23 mouse cellular contexts compared by ENCODE assay signal in genomic region chr2:117097305-117097704, GRCm38 (mm10). TPM values are rescaled to one million over a fixed set of nuclear protein-coding genes. Genes with fewer than 3 reads are reported as not detected.
DNase-seq lines count a peak whose midpoint lies in the region; ATAC-seq lines count a peak whose summit lies in the region.
"Had no signal": no experiment of that assay in that cellular context is flagged by ENCODE, and none has a peak within 500 bp of the region (broad histone marks: within the 10 kb centered on the region; RNA-seq: fewer than 3 reads in every experiment).

No protein-coding gene starts in this region.

- H3K9ac ChIP-seq in heart, embryonic 16.5 days (ENCODE audit: low read length), result no peak overlapping the region
- no peak overlapping the region for H3K9ac ChIP-seq in midbrain, embryonic 15.5 days
- H3K9ac ChIP-seq in intestine, embryonic 16.5 days (ENCODE audit: low read depth, low read length), result no peak overlapping the region
- H3K9ac ChIP-seq: embryonic facial prominence, embryonic 13.5 days; kidney, embryonic 15.5 days; limb, embryonic 13.5 days; midbrain, embryonic 12.5 days had no signal

- no peaks in the 10 kb centered on the region for H3K27me3 ChIP-seq in heart, embryonic 16.5 days (ENCODE audit: control insufficient read depth, insufficient read depth, low read length)
- H3K27me3 ChIP-seq in midbrain, embryonic 10.5 days (ENCODE audit: low read depth, poor library complexity, severe bottlenecking), result peaks cover 32% of the 10 kb centered on the region
- no peaks in the 10 kb centered on the region for H3K27me3 ChIP-seq in midbrain, embryonic 15.5 days (replicated peaks)
- H3K27me3 ChIP-seq in intestine, embryonic 16.5 days (replicated peaks; ENCODE audit: control insufficient read depth, insufficient read depth, low read length), result no peaks in the 10 kb centered on the region
- H3K27me3 ChIP-seq: CH12.LX; embryonic facial prominence, embryonic 13.5 days; limb, embryonic 13.5 days; midbrain, embryonic 12.5 days had no signal

- H3K4me1 ChIP-seq in heart, embryonic 16.5 days (ENCODE audit: control insufficient read depth, insufficient read depth, low read length), result peaks cover 42% of the 10 kb centered on the region
- H3K4me1 ChIP-seq in midbrain, embryonic 10.5 days, result peaks cover 7% of the 10 kb centered on the region
- no peaks in the 10 kb centered on the region for H3K4me1 ChIP-seq in midbrain, embryonic 15.5 days
- no peaks in the 10 kb centered on the region for H3K4me1 ChIP-seq in intestine, embryonic 16.5 days (ENCODE audit: control insufficient read depth, insufficient read depth, low read length)
- H3K4me1 ChIP-seq: midbrain, embryonic 12.5 days had no signal

- H3K36me3 ChIP-seq in heart, embryonic 16.5 days (ENCODE audit: control insufficient read depth, insufficient read depth), result no peaks in the 10 kb centered on the region
- H3K36me3 ChIP-seq in midbrain, embryonic 10.5 days, result no peaks in the 10 kb centered on the region
- no peaks in the 10 kb centered on the region for H3K36me3 ChIP-seq in midbrain, embryonic 15.5 days (replicated peaks)
- H3K36me3 ChIP-seq in intestine, embryonic 16.5 days (ENCODE audit: control insufficient read depth, insufficient read depth, low read length), result no peaks in the 10 kb centered on the region
- H3K36me3 ChIP-seq: embryonic facial prominence, embryonic 13.5 days; hindbrain, embryonic 10.5 days; kidney, embryonic 15.5 days; limb, embryonic 13.5 days; midbrain, embryonic 12.5 days had no signal

- H3K4me2 ChIP-seq in heart, embryonic 16.5 days (ENCODE audit: low read depth, low read length), result no peak overlapping the region
- no peak overlapping the region for H3K4me2 ChIP-seq in midbrain, embryonic 15.5 days
- H3K4me2 ChIP-seq in intestine, embryonic 16.5 days (ENCODE audit: low read depth, low read length), result no peak overlapping the region
- H3K4me2 ChIP-seq: embryonic facial prominence, embryonic 13.5 days; kidney, embryonic 15.5 days; limb, embryonic 13.5 days; midbrain, embryonic 12.5 days had no signal

- 40% methylated on average over 5 of the region's 5 CpGs for WGBS in heart, embryonic 16.5 days
- 68% methylated on average over 5 of the region's 5 CpGs for WGBS in midbrain, embryonic 10.5 days
- 74% methylated on average over 5 of the region's 5 CpGs for WGBS in midbrain, embryonic 15.5 days
- 55% methylated on average over 5 of the region's 5 CpGs for WGBS in intestine, embryonic 16.5 days

- H3K9me3 ChIP-seq in heart, embryonic 16.5 days (replicated peaks; ENCODE audit: control insufficient read depth, low read length), result no peaks in the 10 kb centered on the region
- H3K9me3 ChIP-seq in midbrain, embryonic 10.5 days (replicated peaks), result no peaks in the 10 kb centered on the region
- no peaks in the 10 kb centered on the region for H3K9me3 ChIP-seq in midbrain, embryonic 15.5 days
- no peaks in the 10 kb centered on the region for H3K9me3 ChIP-seq in intestine, embryonic 16.5 days (ENCODE audit: control insufficient read depth, low read length)
- H3K9me3 ChIP-seq: embryonic facial prominence, embryonic 13.5 days; hindbrain, embryonic 10.5 days; kidney, embryonic 15.5 days; limb, embryonic 13.5 days; midbrain, embryonic 12.5 days had no signal

- H3K4me3 ChIP-seq in heart, embryonic 16.5 days (ENCODE audit: low read length), result no peak overlapping the region
- no peak overlapping the region for H3K4me3 ChIP-seq in midbrain, embryonic 10.5 days
- no peak overlapping the region for H3K4me3 ChIP-seq in midbrain, embryonic 15.5 days
- no peak overlapping the region for H3K4me3 ChIP-seq in intestine, embryonic 16.5 days (ENCODE audit: low read length)
- H3K4me3 ChIP-seq: embryonic facial prominence, embryonic 13.5 days; gastrocnemius, adult 2 months; hindbrain, embryonic 10.5 days; kidney, embryonic 15.5 days; limb, embryonic 13.5 days; midbrain, embryonic 12.5 days had no signal

- DNase-seq in heart, postnatal 4 days, result no peak
- peak; percentile 9 for DNase-seq in midbrain, embryonic 10.5 days (ENCODE audit: low spot score)
- DNase-seq in lung, postnatal 36 days, result peak; percentile 40
- DNase-seq: adrenal gland, adult 2 months; B cell, adult 2 months; cerebellum, adult 18-20 months; cerebellum, postnatal 14 days; gastrocnemius, adult 2 months; kidney, adult 11 months; kidney, postnatal 4 days; thymus, adult 2 months had no signal

- ATAC-seq in heart, embryonic 16.5 days (replicated peaks; ENCODE audit: extremely low read depth, insufficient read depth, low FRiP score), result no peak
- ATAC-seq in midbrain, embryonic 15.5 days (replicated peaks), result no peak
- ATAC-seq in erythroblast, adult 5-6 weeks (replicated peaks; ENCODE audit: low FRiP score, poor library complexity, severe bottlenecking), result no peak
- ATAC-seq in intestine, embryonic 16.5 days, result no peak
- ATAC-seq: forebrain, embryonic 14.5 days; hindbrain, postnatal 0 days had no signal

- H3K27ac ChIP-seq in heart, embryonic 16.5 days (ENCODE audit: low read length), result peak overlapping the region; percentile 3
- no peak overlapping the region for H3K27ac ChIP-seq in midbrain, embryonic 10.5 days (replicated peaks)
- no peak overlapping the region for H3K27ac ChIP-seq in midbrain, embryonic 15.5 days
- no peak overlapping the region for H3K27ac ChIP-seq in intestine, embryonic 16.5 days (ENCODE audit: low read length)
- H3K27ac ChIP-seq: embryonic facial prominence, embryonic 13.5 days; gastrocnemius, adult 2 months; hindbrain, embryonic 10.5 days; hindbrain, postnatal 0 days; kidney, embryonic 15.5 days; limb, embryonic 13.5 days; midbrain, embryonic 12.5 days had no signal

RNA-seq across cellular contexts. Expression of gene Spred1, which starts 23.9 kb away (rescaled TPM):
- 3.7 and 5.2 TPM in 2 replicates for polyA plus RNA-seq in heart, embryonic 16.5 days (2015; fragmentation: Nextera tagmentation; extraction: Ambion mirVana)
- 10 to 100 TPM; 31.0 to 32.2 TPM for total RNA-seq in heart, postnatal 4 days (2021)
- polyA plus RNA-seq in midbrain, embryonic 10.5 days (2016; fragmentation: Nextera tagmentation; extraction: Ambion mirVana), result 7.2 and 8.5 TPM in 2 replicates
- polyA plus RNA-seq in midbrain, embryonic 15.5 days (2015; fragmentation: Nextera tagmentation; extraction: Ambion mirVana), result 10.6 and 11.2 TPM in 2 replicates
- 3.1 and 4.2 TPM in 2 replicates for total RNA-seq in erythroblast, adult 5-6 weeks (2015; ENCODE audit: low replicate concordance)
- 3.2 and 6.8 TPM in 2 replicates for total RNA-seq in erythroblast, adult 5-6 weeks (2017; ENCODE audit: low replicate concordance)
- 4.6 TPM in 2 replicates for polyA plus RNA-seq in intestine, embryonic 16.5 days (2015; fragmentation: Nextera tagmentation; extraction: Ambion mirVana)
